Mouse (Mus musculus): ENCODE measurements at regions not wholly inside any gene's neighbourhood (a gene's known extent, or its start where the extent isn't known, plus 50 kb on each side); places are given as distances from the start of the nearest gene placed in this dataset.

DNA sequence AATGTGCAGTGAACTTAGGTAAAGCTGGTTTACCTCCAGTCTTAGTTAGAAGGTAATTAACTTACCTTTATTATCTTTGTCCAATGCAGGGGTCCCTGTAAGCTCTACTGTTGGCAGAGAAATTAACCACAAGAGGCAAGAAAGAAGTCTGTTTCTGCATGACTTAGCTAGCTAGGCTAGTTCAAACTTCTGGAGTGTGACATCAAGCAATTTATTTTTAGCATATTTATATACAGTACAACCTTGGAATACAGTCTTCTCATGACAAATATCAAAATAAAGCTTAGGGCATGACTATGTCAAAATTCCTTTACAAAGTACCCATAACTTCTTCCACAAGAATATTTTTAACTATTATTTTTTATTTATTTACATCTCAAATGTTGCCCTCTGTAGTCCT is 1156.9 kb downstream of the Slc22a22 start:
- no peak for TF ChIP-seq CTCF (IDR thresholded peaks at IDR 0.05; ENCODE audit: low read depth, low read length)
- TF ChIP-seq POLR2A (IDR thresholded peaks at IDR 0.05; ENCODE audit: borderline replicate concordance, low read depth, low read length) = no peak

All from bone marrow macrophage, adult 2 months (primary cell).